Mouse (Mus musculus): ENCODE measurements around the gene Tmem209. TPM values are rescaled to one million over a fixed set of nuclear protein-coding genes. Genes with fewer than 3 reads are reported as not detected.

Gene Tmem209
- total RNA-seq, 2 experiments from 2014 or later, result 6.7 to 10.2 TPM

Other genes starting within 250 kb of the Tmem209 start
- 10 to 100 TPM; 50.4 to 51.2 TPM for gene Ube2h, start 205.2 kb downstream of the Tmem209 start, total RNA-seq (2021)
- 10 to 100 TPM; 12.3 to 14.7 TPM for gene Zc3hc1, start 118.8 kb downstream of the Tmem209 start, total RNA-seq (2021)
- 10 to 100 TPM; 40.7 to 43.4 TPM for gene Klhdc10, start 107.9 kb downstream of the Tmem209 start, total RNA-seq (2021)
- gene Ssmem1, start 66 bp upstream of the Tmem209 start, total RNA-seq (2021), result under 1 TPM; 0.23 to 0.25 TPM
- not detected for gene Cpa2, start 31.8 kb upstream of the Tmem209 start, total RNA-seq (2021)
- gene Cpa4, start 58.6 kb upstream of the Tmem209 start, total RNA-seq (2021), result not detected
- not detected for gene Cpa5, start 101.2 kb upstream of the Tmem209 start, total RNA-seq (2021)
- gene Cpa1, start 129.4 kb upstream of the Tmem209 start, total RNA-seq (2021), result not detected
- gene Cep41, start 184.0 kb upstream of the Tmem209 start, total RNA-seq (2021), result under 1 TPM; 0.47 to 0.79 TPM
- gene Mest, start 213.8 kb upstream of the Tmem209 start, total RNA-seq (2021), result 1 to 10 TPM; 5.2 to 8.3 TPM

Data from gastrocnemius, postnatal 36 days (tissue).